Mouse (Mus musculus): ENCODE data around the gene Prr15l. TPM values are rescaled to one million over a fixed set of nuclear protein-coding genes. Genes with fewer than 3 reads are reported as not detected.

Gene Prr15l
- polyA plus RNA-seq, 1 experiment from 2014 or later: 55.8 TPM

- ATAC-seq (ENCODE audit: low FRiP score, low TSS enrichment): no peak
- H3K27ac ChIP-seq (ENCODE audit: low read length): no peak overlapping the region
- 74% methylated on average over 5 of the region's 5 CpGs for WGBS
Observed at GRCm38 (mm10) chr11:96980021-96980420, 52.1 kb downstream of the Prr15l start.

GRCm38 (mm10) chr11:96981461-96981860 lies 53.6 kb downstream of the Prr15l start:
- H3K9ac ChIP-seq (replicated peaks; ENCODE audit: low read length): no peak overlapping the region
- ATAC-seq (ENCODE audit: low FRiP score, low TSS enrichment): no peak
- H3K4me2 ChIP-seq (replicated peaks; ENCODE audit: low read depth, low read length): no peak overlapping the region
- no peaks in the 10 kb centered on the region for H3K9me3 ChIP-seq (ENCODE audit: low read length)
- H3K27ac ChIP-seq (ENCODE audit: low read length): no peak overlapping the region
- H3K36me3 ChIP-seq (ENCODE audit: insufficient read depth, low read length): no peaks in the 10 kb centered on the region
- H3K4me3 ChIP-seq (ENCODE audit: low read length): no peak overlapping the region
- WGBS: 66% methylated on average over 15 of the region's 15 CpGs
- no peaks in the 10 kb centered on the region for H3K27me3 ChIP-seq (ENCODE audit: insufficient read depth, low read length)
- H3K4me1 ChIP-seq (ENCODE audit: insufficient read depth, low read length): peaks cover 23% of the 10 kb centered on the region

More at GRCm38 (mm10) chr11:96980021-96980420, 52.1 kb downstream of the Prr15l start:
- Histone ChIP-seq H3K4me2 (replicated peaks; ENCODE audit: low read depth, low read length) (no peak overlapping the region), H3K27me3 (ENCODE audit: insufficient read depth, low read length) (no peaks in the 10 kb centered on the region), H3K9me3 (ENCODE audit: low read length) (no peaks in the 10 kb centered on the region), H3K4me3 (ENCODE audit: low read length) (no peak overlapping the region), H3K9ac (replicated peaks; ENCODE audit: low read length) (no peak overlapping the region), H3K36me3 (ENCODE audit: insufficient read depth, low read length) (no peaks in the 10 kb centered on the region), H3K4me1 (ENCODE audit: insufficient read depth, low read length) (peaks cover 30% of the 10 kb centered on the region)

- Histone ChIP-seq H3K4me1 (ENCODE audit: insufficient read depth, low read length) (peaks cover 28% of the 10 kb centered on the region), H3K36me3 (ENCODE audit: insufficient read depth, low read length) (no peaks in the 10 kb centered on the region), H3K27me3 (ENCODE audit: insufficient read depth, low read length) (0 out of 2 replicates have a peak, but pooled peaks cover 1% of the 10 kb centered on the region), H3K9ac (replicated peaks; ENCODE audit: low read length) (0 out of 2 replicates have a peak overlapping the region, but pooled peaks have one; percentile 7), H3K4me2 (replicated peaks; ENCODE audit: low read depth, low read length) (no peak overlapping the region), H3K9me3 (ENCODE audit: low read length) (no peaks in the 10 kb centered on the region), H3K27ac (ENCODE audit: low read length) (no peak overlapping the region), H3K4me3 (ENCODE audit: low read length) (no peak overlapping the region)
- ATAC-seq (ENCODE audit: low FRiP score, low TSS enrichment): no peak
- WGBS: 2% methylated on average over 7 of the region's 7 CpGs
Observed at GRCm38 (mm10) chr11:96982355-96982754, 54.5 kb downstream of the Prr15l start.

- Histone ChIP-seq H3K27ac (ENCODE audit: low read length) (no peak within 1 kb of the TSS), H3K36me3 (ENCODE audit: insufficient read depth, low read length) (no peaks in the 10 kb centered on the region), H3K4me3 (ENCODE audit: low read length) (no peak within 1 kb of the TSS), H3K27me3 (ENCODE audit: insufficient read depth, low read length) (0 out of 2 replicates have a peak, but pooled peaks cover 5% of the 10 kb centered on the region), H3K4me2 (replicated peaks; ENCODE audit: low read depth, low read length) (no peak within 1 kb of the TSS), H3K4me1 (ENCODE audit: insufficient read depth, low read length) (peaks cover 33% of the 10 kb centered on the region), H3K9ac (replicated peaks; ENCODE audit: low read length) (0 out of 2 replicates have a peak within 1 kb of the TSS, but pooled peaks have one; percentile 7), H3K9me3 (ENCODE audit: low read length) (no peaks in the 10 kb centered on the region)
- ATAC-seq (ENCODE audit: low FRiP score, low TSS enrichment): no peak
- 48% methylated on average over 7 of the region's 7 CpGs for WGBS
Observed at GRCm38 (mm10) chr11:96982859-96983258, 55.0 kb downstream of the Prr15l start, which contains the start of gene Sp2. TSS of gene Sp2 (minus strand) at chr11:96982959.

- peak overlapping the region; percentile 2; the same call in 1 of the 2 replicates for H3K9ac ChIP-seq (replicated peaks; ENCODE audit: low read length)
- H3K27ac ChIP-seq (ENCODE audit: low read length): no peak overlapping the region
- H3K36me3 ChIP-seq (ENCODE audit: insufficient read depth, low read length): no peaks in the 10 kb centered on the region
- no peak for ATAC-seq (ENCODE audit: low FRiP score, low TSS enrichment)
- no peaks in the 10 kb centered on the region for H3K9me3 ChIP-seq (ENCODE audit: low read length)
- peaks cover 30% of the 10 kb centered on the region for H3K4me1 ChIP-seq (ENCODE audit: insufficient read depth, low read length)
- no peak overlapping the region for H3K4me2 ChIP-seq (replicated peaks; ENCODE audit: low read depth, low read length)
- H3K4me3 ChIP-seq (ENCODE audit: low read length): no peak overlapping the region
- 40% methylated on average over 4 of the region's 4 CpGs for WGBS
- 0 out of 2 replicates have a peak, but pooled peaks cover 5% of the 10 kb centered on the region for H3K27me3 ChIP-seq (ENCODE audit: insufficient read depth, low read length)
Observed at GRCm38 (mm10) chr11:96984903-96985302, 57.0 kb downstream of the Prr15l start.

- Histone ChIP-seq H3K4me3 (ENCODE audit: low read length) (no peak overlapping the region), H3K9me3 (ENCODE audit: low read length) (no peaks in the 10 kb centered on the region), H3K4me2 (replicated peaks; ENCODE audit: low read depth, low read length) (no peak overlapping the region), H3K4me1 (ENCODE audit: insufficient read depth, low read length) (peaks cover 30% of the 10 kb centered on the region), H3K27me3 (ENCODE audit: insufficient read depth, low read length) (0 out of 2 replicates have a peak, but pooled peaks cover 5% of the 10 kb centered on the region), H3K27ac (ENCODE audit: low read length) (no peak overlapping the region), H3K36me3 (ENCODE audit: insufficient read depth, low read length) (no peaks in the 10 kb centered on the region), H3K9ac (replicated peaks; ENCODE audit: low read length) (no peak overlapping the region)
- ATAC-seq (ENCODE audit: low FRiP score, low TSS enrichment): no peak
- 12% methylated on average over 3 of the region's 3 CpGs for WGBS
Observed at GRCm38 (mm10) chr11:96986463-96986862, 58.6 kb downstream of the Prr15l start.

Other genes with a start within 250 kb of the Prr15l start
- gene Snx11, start 150.5 kb upstream of the Prr15l start, polyA plus RNA-seq (2015; fragmentation: Nextera tagmentation; extraction: Ambion mirVana): 20.1 and 21.8 TPM in 2 replicates
- gene Cbx1, start 139.0 kb upstream of the Prr15l start, polyA plus RNA-seq (2015; fragmentation: Nextera tagmentation; extraction: Ambion mirVana): 109 and 121 TPM in 2 replicates
- gene Nfe2l1, start 98.1 kb upstream of the Prr15l start, polyA plus RNA-seq (2015; fragmentation: Nextera tagmentation; extraction: Ambion mirVana): 93.9 and 96.8 TPM in 2 replicates
- gene Copz2, start 78.2 kb upstream of the Prr15l start, polyA plus RNA-seq (2015; fragmentation: Nextera tagmentation; extraction: Ambion mirVana): 115 and 117 TPM in 2 replicates
- 83.7 and 88.3 TPM in 2 replicates for gene Cdk5rap3, start 11.6 kb upstream of the Prr15l start, polyA plus RNA-seq (2015; fragmentation: Nextera tagmentation; extraction: Ambion mirVana)
- 38.0 TPM in 2 replicates for gene Pnpo, start 15.9 kb downstream of the Prr15l start, polyA plus RNA-seq (2015; fragmentation: Nextera tagmentation; extraction: Ambion mirVana)
- 21.2 and 25.1 TPM in 2 replicates for gene Sp2, start 54.9 kb downstream of the Prr15l start, polyA plus RNA-seq (2015; fragmentation: Nextera tagmentation; extraction: Ambion mirVana)
- 1.6 and 2.0 TPM in 2 replicates for gene Sp6, start 85.3 kb downstream of the Prr15l start, polyA plus RNA-seq (2015; fragmentation: Nextera tagmentation; extraction: Ambion mirVana)
- 45.7 and 50.9 TPM in 2 replicates for gene Scrn2, start 101.8 kb downstream of the Prr15l start, polyA plus RNA-seq (2015; fragmentation: Nextera tagmentation; extraction: Ambion mirVana)
- 1.3 and 1.5 TPM in 2 replicates for gene Lrrc46, start 113.3 kb downstream of the Prr15l start, polyA plus RNA-seq (2015; fragmentation: Nextera tagmentation; extraction: Ambion mirVana)
- 92.9 and 98.8 TPM in 2 replicates for gene Mrpl10, start 113.5 kb downstream of the Prr15l start, polyA plus RNA-seq (2015; fragmentation: Nextera tagmentation; extraction: Ambion mirVana)
- 10.2 and 10.4 TPM in 2 replicates for gene Osbpl7, start 122.5 kb downstream of the Prr15l start, polyA plus RNA-seq (2015; fragmentation: Nextera tagmentation; extraction: Ambion mirVana)
- 0.14 and 0.24 TPM in 2 replicates for gene Tbx21, start 187.2 kb downstream of the Prr15l start, polyA plus RNA-seq (2015; fragmentation: Nextera tagmentation; extraction: Ambion mirVana)
- 4.0 TPM in 2 replicates for gene Tbkbp1, start 223.4 kb downstream of the Prr15l start, polyA plus RNA-seq (2015; fragmentation: Nextera tagmentation; extraction: Ambion mirVana)

Data from kidney, embryonic 16.5 days (tissue).